Mouse (Mus musculus) hindbrain, embryonic 16.5 days (tissue): ENCODE results near the gene Aldh2. TPM values are rescaled to one million over a fixed set of nuclear protein-coding genes. Genes with fewer than 3 reads are reported as not detected.
"Not testable (repeated sequence)": the region's sequence is repeated elsewhere in the genome, so short reads cannot be mapped to it uniquely, and the experiment has no call there.

Experiments
- ATAC-seq: fragments of 200-750 bp; cut with Nextera tagmentation; 2 replicates; pipeline ENCODE4 v1.8.0; 2017; ENCODE audit warnings: moderate TSS enrichment, moderate library complexity
- H3K27ac ChIP-seq: fragments of 300-500 bp; sonication (generic); 2 replicates; pipeline ENCODE4 v1.5.1; 2014; ENCODE audit warnings: low read depth, mild to moderate bottlenecking, control low read depth, low read length, moderate library complexity
- H3K27me3 ChIP-seq: fragments of 300-500 bp; sonication (generic); replicated peaks from 2 replicates; pipeline ENCODE4 v1.6.1; 2014; ENCODE audit warnings: low read length; ENCODE audit not compliant: control insufficient read depth, insufficient read depth
- H3K36me3 ChIP-seq: fragments of 300-500 bp; sonication (generic); 2 replicates; pipeline ENCODE4 v1.6.1; 2014; ENCODE audit warnings: mild to moderate bottlenecking, low read length, moderate library complexity, mixed read lengths; ENCODE audit not compliant: control insufficient read depth, insufficient read depth
- H3K4me1 ChIP-seq: fragments of 300-500 bp; sonication (generic); 2 replicates; pipeline ENCODE4 v1.6.1; 2014; ENCODE audit warnings: low read depth, low read length; ENCODE audit not compliant: control insufficient read depth, insufficient read depth
- H3K4me2 ChIP-seq: fragments of 300-500 bp; sonication (generic); 2 replicates; pipeline ENCODE4 v1.6.1; 2014; ENCODE audit warnings: mild to moderate bottlenecking, low read length, control low read depth, moderate library complexity
- H3K4me3 ChIP-seq: fragments of 300-500 bp; sonication (generic); 2 replicates; pipeline ENCODE4 v1.5.1; 2014; ENCODE audit warnings: mild to moderate bottlenecking, low read length, control low read depth, moderate library complexity
- H3K9ac ChIP-seq: fragments of 300-500 bp; sonication (generic); 2 replicates; pipeline ENCODE4 v1.6.1; 2014; ENCODE audit warnings: low read depth, mild to moderate bottlenecking, control low read depth, low read length, moderate library complexity
- H3K9me3 ChIP-seq: fragments of 300-500 bp; sonication (generic); 2 replicates; pipeline ENCODE4 v1.6.1; 2014; ENCODE audit warnings: mild to moderate bottlenecking, low read length, moderate library complexity; ENCODE audit not compliant: control insufficient read depth
- WGBS: fragments of 180-500 bp; shearing (Covaris S2); extraction: QIAGEN DNeasy Blood & Tissue Kit; methylation state at CpG from one replicate; pipeline ENCODE4 v1.1.7; 2014; 5-methylcytosine and 5-hydroxymethylcytosine counted together
- polyA plus RNA-seq: library from polyadenylated mRNA; unstranded; fragments of >200 nt; fragmentation: Nextera tagmentation; extraction: Ambion mirVana; gene quantifications from 2 replicates; pipeline ENCODE4 v1.2.1, GENCODE M21; 2015

Gene Aldh2
- polyA plus RNA-seq, 1 experiment from 2014 or later = 156 TPM

DNA sequence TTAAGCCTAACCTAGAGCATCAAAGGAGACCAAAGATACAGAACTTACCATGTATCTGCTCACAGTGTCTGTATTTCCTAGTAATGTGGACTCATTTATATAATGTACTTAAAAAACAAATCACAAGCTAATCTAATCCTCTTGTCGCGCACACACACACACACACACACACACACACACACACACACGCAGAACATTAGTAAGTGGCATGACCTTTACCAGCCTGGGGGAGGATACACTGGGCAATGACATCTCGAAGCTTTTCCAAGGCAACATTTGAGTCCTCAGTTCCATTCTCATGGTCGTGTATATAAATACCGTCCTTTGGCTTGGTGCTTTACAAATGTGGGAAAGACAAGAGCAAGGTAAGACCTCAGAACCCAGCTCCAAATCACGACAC is 67.1 kb downstream of the Aldh2 start:
- no peak overlapping the region for H3K9ac ChIP-seq
- 88% methylated on average over 7 of the region's 7 CpGs for WGBS

DNA sequence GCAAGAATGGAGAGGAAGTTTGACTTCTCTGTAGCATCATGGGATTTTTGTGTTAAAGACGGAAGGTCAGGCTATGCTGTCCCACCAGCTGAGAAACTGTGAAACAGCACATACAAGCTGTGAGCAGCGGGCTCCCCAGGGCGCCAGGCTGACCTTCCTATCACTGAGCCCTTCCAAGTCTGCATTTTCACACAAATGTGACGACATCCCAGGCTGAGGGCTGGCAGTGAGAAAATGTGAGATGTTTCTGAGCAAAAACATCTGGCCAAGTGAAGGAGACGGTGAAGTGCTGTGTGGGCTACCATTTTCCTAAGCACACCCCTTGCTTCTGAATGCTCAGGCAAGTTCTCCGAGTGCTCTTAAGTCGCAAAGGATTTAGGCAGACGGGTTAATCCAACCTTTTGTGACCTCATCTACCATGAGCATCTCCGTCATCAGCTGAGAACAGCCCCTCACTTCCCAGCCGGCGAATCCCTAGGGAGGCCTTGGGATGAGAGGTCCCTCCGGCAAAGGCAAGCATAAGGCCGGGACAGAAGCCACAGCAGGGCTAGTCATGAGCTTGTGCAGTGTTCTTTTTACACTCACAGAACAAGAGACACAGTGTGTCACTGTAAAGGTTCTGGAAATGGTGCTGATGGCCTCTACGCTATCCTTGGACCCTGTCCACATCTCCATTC is 67.7 kb downstream of the Aldh2 start:
- H3K4me1 ChIP-seq = no peaks in the 10 kb centered on the region
- no peaks in the 10 kb centered on the region for H3K9me3 ChIP-seq
- no peak overlapping the region for H3K27ac ChIP-seq
- H3K27me3 ChIP-seq = no peaks in the 10 kb centered on the region
- WGBS = 92% methylated on average over 14 of the region's 14 CpGs
- H3K9ac ChIP-seq = no peak overlapping the region
- no peak for ATAC-seq
- no peak overlapping the region for H3K4me2 ChIP-seq
- H3K4me3 ChIP-seq = no peak overlapping the region
- peaks cover 42% of the 10 kb centered on the region for H3K36me3 ChIP-seq

More for the DNA sequence above, 67.1 kb downstream of the Aldh2 start:
- Histone ChIP-seq H3K4me1 (no peaks in the 10 kb centered on the region), H3K4me3 (no peak overlapping the region), H3K27me3 (no peaks in the 10 kb centered on the region), H3K4me2 (no peak overlapping the region), H3K27ac (no peak overlapping the region), H3K9me3 (no peaks in the 10 kb centered on the region), H3K36me3 (peaks cover 42% of the 10 kb centered on the region)
- ATAC-seq = no peak

DNA sequence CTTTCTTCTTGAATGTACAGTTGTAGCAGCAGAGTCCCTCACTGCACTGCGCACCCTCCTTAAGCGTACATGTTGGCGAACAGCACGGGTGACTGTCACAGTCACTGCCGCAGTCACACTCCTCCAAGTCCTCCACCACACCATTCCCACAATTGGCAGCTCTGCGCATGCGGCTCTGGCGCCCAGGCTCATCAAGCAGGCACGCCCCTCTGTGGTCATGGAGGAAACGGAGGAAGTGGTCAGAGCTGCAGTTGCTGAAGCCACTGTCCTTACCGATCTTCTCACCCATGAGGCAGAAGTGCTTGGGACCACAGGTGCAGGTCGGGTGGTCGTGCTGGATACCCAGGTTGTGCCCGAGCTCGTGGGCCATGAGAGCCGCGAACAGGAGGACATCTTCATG is 73.9 kb downstream of the Aldh2 start:
- not testable (repeated sequence) for H3K9me3 ChIP-seq, H3K4me1 ChIP-seq, ATAC-seq, H3K9ac ChIP-seq, H3K27me3 ChIP-seq, H3K27ac ChIP-seq, H3K4me3 ChIP-seq, H3K4me2 ChIP-seq
- H3K36me3 ChIP-seq = peaks cover 12% of the 10 kb centered on the region
- 96% methylated on average over 11 of the region's 17 CpGs for WGBS

DNA sequence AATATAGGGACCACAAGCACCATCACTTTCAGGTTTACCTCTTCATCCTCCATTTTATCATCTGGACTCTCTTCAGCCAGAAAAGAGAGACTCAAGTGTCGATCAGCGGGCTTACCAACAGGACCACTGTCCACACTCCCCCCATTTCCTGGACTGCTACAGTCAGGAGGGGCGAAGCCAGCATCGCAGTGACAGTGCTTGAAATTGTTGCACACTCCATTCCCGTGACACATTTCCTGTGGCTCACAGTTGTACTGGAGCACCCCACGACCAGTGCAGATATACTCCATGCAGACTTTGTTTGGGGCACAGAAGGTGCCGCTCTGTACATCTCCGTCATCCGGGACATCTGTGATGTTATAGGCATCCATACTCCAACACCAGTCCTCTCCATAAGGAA is 74.6 kb downstream of the Aldh2 start:
- Histone ChIP-seq H3K9me3 (no peaks in the 10 kb centered on the region), H3K27me3 (no peaks in the 10 kb centered on the region), H3K4me2 (no peak overlapping the region), H3K9ac (no peak overlapping the region), H3K27ac (no peak overlapping the region), H3K4me1 (no peaks in the 10 kb centered on the region), H3K36me3 (peaks cover 12% of the 10 kb centered on the region), H3K4me3 (no peak overlapping the region)
- no peak for ATAC-seq
- WGBS = 94% methylated on average over 9 of the region's 9 CpGs

Other genes with a start within 250 kb of the Aldh2 start
- gene Trafd1, start 208.2 kb downstream of the Aldh2 start, polyA plus RNA-seq = 112 and 124 TPM in 2 replicates
- 58.5 and 59.4 TPM in 2 replicates for gene Naa25, start 195.9 kb downstream of the Aldh2 start, polyA plus RNA-seq
- gene Tmem116, start 141.9 kb downstream of the Aldh2 start, polyA plus RNA-seq = 1.9 and 2.3 TPM in 2 replicates
- gene Erp29, start 141.3 kb downstream of the Aldh2 start, polyA plus RNA-seq = 199 and 211 TPM in 2 replicates
- 0.07 TPM in 1 of 2 replicates, not detected in the other for gene Adam1b, start 90.4 kb downstream of the Aldh2 start, polyA plus RNA-seq
- 3.1 and 3.8 TPM in 2 replicates for gene Adam1a, start 48.3 kb downstream of the Aldh2 start, polyA plus RNA-seq
- gene Gm42878, start 48.3 kb downstream of the Aldh2 start, polyA plus RNA-seq = 0.40 TPM in 1 of 2 replicates, not detected in the other
- gene Mapkapk5, start 47.9 kb downstream of the Aldh2 start, polyA plus RNA-seq = 61.7 and 64.5 TPM in 2 replicates
- gene Acad12, start 25.1 kb upstream of the Aldh2 start, polyA plus RNA-seq = 2.0 and 2.6 TPM in 2 replicates
- gene Acad10, start 66.7 kb upstream of the Aldh2 start, polyA plus RNA-seq = 1.3 and 1.4 TPM in 2 replicates
- gene Brap, start 66.7 kb upstream of the Aldh2 start, polyA plus RNA-seq = 36.1 and 42.5 TPM in 2 replicates
- 52.4 and 53.9 TPM in 2 replicates for gene Atxn2, start 117.5 kb upstream of the Aldh2 start, polyA plus RNA-seq
- gene Sh2b3, start 243.8 kb upstream of the Aldh2 start, polyA plus RNA-seq = 5.2 and 6.9 TPM in 2 replicates